Mouse (Mus musculus): ENCODE measurements around the gene Aktip.

GRCm38 (mm10) chr8:91190816-91191340 lies 8.9 kb downstream of the Aktip start:
- TF ChIP-seq CTCF (IDR thresholded peaks at IDR 0.05; ENCODE audit: borderline replicate concordance, extremely low read depth, insufficient read depth, insufficient read length) (peak; percentile 95), POLR2A (IDR thresholded peaks at IDR 0.05; ENCODE audit: borderline replicate concordance, extremely low read depth, insufficient read depth, insufficient read length, poor library complexity, severe bottlenecking) (no peak)

All from brain, embryonic 14.5 days (tissue).